ENCODE assay signal across 21 mouse cellular contexts in genomic region chr5:66898811-66899430, GRCm38 (mm10).
A peak's percentile ranks its signal among the peaks of the same experiment; 100 is the strongest.
DNase-seq lines count a peak whose midpoint lies in the region; ATAC-seq and TF ChIP-seq lines count a peak whose summit lies in the region.
"Had no signal": no experiment of that assay in that cellular context is flagged by ENCODE, and none has a peak within 500 bp of the region (broad histone marks: within the 10 kb centered on the region; RNA-seq: fewer than 3 reads in every experiment).

No protein-coding gene starts in this region.

- TF ChIP-seq POLR2A in embryonic fibroblast, embryonic 13.5 days (IDR thresholded peaks at IDR 0.05; ENCODE audit: low read depth, low read length): no peak

- no peaks in the 10 kb centered on the region for H3K36me3 ChIP-seq in lung, embryonic 15.5 days
- H3K36me3 ChIP-seq: embryonic facial prominence, embryonic 13.5 days; forebrain, embryonic 10.5 days; hindbrain, embryonic 15.5 days; liver, embryonic 12.5 days; midbrain, embryonic 10.5 days had no signal

- DNase-seq in gastrocnemius, adult 2 months: peak; percentile 40
- DNase-seq in gastrocnemius, postnatal 10 days: no peak
- DNase-seq in lung, postnatal 10 days: no peak
- DNase-seq in 3T3-L1 (ENCODE audit: low read depth, low spot score): peak; percentile 29
- DNase-seq in ovary, postnatal 14 days (ENCODE audit: low spot score): no peak
- DNase-seq in heart, adult 8-10 months (ENCODE audit: low spot score): no peak
- DNase-seq: adrenal gland, postnatal 36 days; cerebellum, adult 8-10 months; gastrocnemius, postnatal 25 days; heart, postnatal 10 days; thymus, postnatal 36 days had no signal

- 0 out of 2 replicates have a peak, but pooled peaks cover 9% of the 10 kb centered on the region for H3K4me1 ChIP-seq in lung, embryonic 15.5 days
- peaks cover 9% of the 10 kb centered on the region; the same call in 1 of the 2 replicates for H3K4me1 ChIP-seq in embryonic fibroblast, embryonic 13.5 days (ENCODE audit: control insufficient read depth, insufficient read depth, low read length)
- H3K4me1 ChIP-seq: forebrain, embryonic 10.5 days; hindbrain, embryonic 15.5 days; liver, embryonic 12.5 days; midbrain, embryonic 10.5 days had no signal

- no peak overlapping the region for H3K9ac ChIP-seq in lung, embryonic 15.5 days
- H3K9ac ChIP-seq: embryonic facial prominence, embryonic 13.5 days; hindbrain, embryonic 15.5 days; liver, embryonic 12.5 days had no signal

- H3K4me3 ChIP-seq in gastrocnemius, adult 2 months: peak overlapping the region; percentile 42
- H3K4me3 ChIP-seq in lung, embryonic 15.5 days: peak overlapping the region; percentile 21
- H3K4me3 ChIP-seq in embryonic fibroblast, embryonic 13.5 days (ENCODE audit: insufficient read depth, low read length): no peak overlapping the region
- H3K4me3 ChIP-seq: embryonic facial prominence, embryonic 13.5 days; forebrain, embryonic 10.5 days; hindbrain, embryonic 15.5 days; liver, embryonic 12.5 days; midbrain, embryonic 10.5 days had no signal

- intact Hi-C loops in gastrocnemius, adult 2 months (cut with DNase I): no loop called here

- peak overlapping the region; percentile 23; the same call in 1 of the 2 replicates for H3K4me2 ChIP-seq in lung, embryonic 15.5 days
- H3K4me2 ChIP-seq: embryonic facial prominence, embryonic 13.5 days; hindbrain, embryonic 15.5 days; liver, embryonic 12.5 days had no signal

- H3K27ac ChIP-seq in gastrocnemius, adult 2 months: peak overlapping the region; percentile 43; the same call in 1 of the 2 replicates
- H3K27ac ChIP-seq in lung, embryonic 15.5 days: no peak overlapping the region
- peak overlapping the region; percentile 15; the same call in 1 of the 2 replicates for H3K27ac ChIP-seq in embryonic fibroblast, embryonic 13.5 days (ENCODE audit: insufficient read depth, low read length)
- H3K27ac ChIP-seq: embryonic facial prominence, embryonic 13.5 days; forebrain, embryonic 10.5 days; hindbrain, embryonic 15.5 days; liver, embryonic 12.5 days; midbrain, embryonic 10.5 days had no signal

- no peaks in the 10 kb centered on the region for H3K27me3 ChIP-seq in lung, embryonic 15.5 days
- H3K27me3 ChIP-seq: embryonic facial prominence, embryonic 13.5 days; hindbrain, embryonic 15.5 days; liver, embryonic 12.5 days; Patski had no signal

- 56% methylated on average over 9 of the region's 9 CpGs for whole genome bisulfite sequencing in lung, embryonic 15.5 days

- ATAC-seq in lung, embryonic 15.5 days (ENCODE audit: borderline replicate concordance, extremely low read depth, low FRiP score, low TSS enrichment): no peak
- ATAC-seq: activated CD4-positive, CD25-positive, alpha-beta regulatory T cell, adult 4 months; intestine, embryonic 16.5 days; liver, embryonic 12.5 days; Patski had no signal

- no peaks in the 10 kb centered on the region for H3K9me3 ChIP-seq in lung, embryonic 15.5 days
- H3K9me3 ChIP-seq: embryonic facial prominence, embryonic 13.5 days; forebrain, embryonic 10.5 days; hindbrain, embryonic 15.5 days; liver, embryonic 12.5 days; midbrain, embryonic 10.5 days had no signal

- TF ChIP-seq CTCF in gastrocnemius, adult 2 months (IDR thresholded peaks at IDR 0.05): no peak
- TF ChIP-seq CTCF in embryonic fibroblast, embryonic 13.5 days (IDR thresholded peaks at IDR 0.05; ENCODE audit: borderline replicate concordance, insufficient read depth, low read length): no peak

Comparison
In these comparisons a context has a peak if more than half of its experiments do, and no peak if none do; other contexts are left out.
1. DNase-seq: peak in gastrocnemius, adult 2 months (single experiment) and 3T3-L1 (single experiment); none in gastrocnemius, postnatal 10 days (single experiment), lung, postnatal 10 days (single experiment), ovary, postnatal 14 days (single experiment) and heart, adult 8-10 months (single experiment).